Mouse (Mus musculus) testis, adult 2 months (tissue): Measurements from ENCODE around the gene Gapdh.

Source experiments
- CTCF ChIP-seq: fragments of 200-500 bp; IDR thresholded peaks from 2 replicates; pipeline ENCODE4 v1.5.1; 2012; ENCODE audit warnings: low read depth, mild to moderate bottlenecking, inconsistent platforms, low read length, moderate library complexity; ENCODE audit not compliant: control insufficient read depth, insufficient read depth, insufficient replicate concordance
- POLR2A ChIP-seq: fragments of 200-500 bp; IDR thresholded peaks from 2 replicates; pipeline ENCODE4 v1.6.1; 2012; ENCODE audit warnings: low read depth, mild to moderate bottlenecking, inconsistent platforms, low read length, moderate library complexity; ENCODE audit not compliant: control insufficient read depth

GRCm38 (mm10) chr6:125131302-125132156 lies 34.7 kb downstream of the Gapdh start, which contains the start of gene Nop2:
- TF ChIP-seq POLR2A (peak; percentile 99), CTCF (no peak)
